Mouse (Mus musculus): ENCODE results near the gene Ano1. TPM values are rescaled to one million over a fixed set of nuclear protein-coding genes. Genes with fewer than 3 reads are reported as not detected.

The Ano1 gene
- polyA plus RNA-seq (2012; rRNA removed) = 6.5 and 7.4 TPM in 2 replicates

DNA sequence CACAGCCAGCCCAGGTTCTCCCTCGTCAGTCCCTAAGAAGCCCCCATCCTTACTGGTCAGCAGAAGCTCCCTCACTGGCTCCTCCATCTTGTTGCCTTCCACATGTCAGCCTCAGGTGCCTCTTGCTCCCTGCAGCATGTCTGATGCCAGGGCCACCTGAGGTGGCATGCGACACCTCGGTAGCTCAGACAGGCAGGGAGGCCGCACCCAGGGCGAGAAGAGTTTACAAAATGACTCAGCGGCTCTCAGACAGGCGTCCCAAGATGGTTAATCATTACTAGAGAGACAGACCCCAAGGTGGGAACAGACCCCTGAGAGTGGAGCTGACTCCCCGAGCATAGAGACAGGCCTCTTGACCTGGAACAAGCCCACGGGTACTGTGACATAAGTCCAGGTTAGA, at the start of gene Ano1:
Gene Ano1, minus strand, starts transcription at position 142 of the 400 bp plus-strand sequence.
- no peaks in the 10 kb centered on the region for H3K27me3 ChIP-seq (ENCODE audit: control insufficient read depth, insufficient read depth, low read length)
- no peak within 1 kb of the TSS for H3K27ac ChIP-seq (ENCODE audit: insufficient read depth, low read length)
- H3K4me1 ChIP-seq (ENCODE audit: control insufficient read depth, insufficient read depth, insufficient read length) = no peaks in the 10 kb centered on the region
- H3K36me3 ChIP-seq (ENCODE audit: control insufficient read depth, insufficient read depth, low read length) = no peaks in the 10 kb centered on the region
- TF ChIP-seq CTCF (IDR thresholded peaks at IDR 0.05; ENCODE audit: extremely low read depth, insufficient read depth, insufficient read length, insufficient replicate concordance) (no peak), POLR2A (IDR thresholded peaks at IDR 0.05; ENCODE audit: low read depth, low read length) (no peak)
- 87% methylated on average over 9 of the region's 9 CpGs for WGBS
- no peak for DNase-seq (ENCODE audit: low read depth in 1 of 2, low spot score in 2 of 2)
- no peak within 1 kb of the TSS for H3K4me3 ChIP-seq (ENCODE audit: extremely low read depth, insufficient read depth, insufficient read length)

DNA sequence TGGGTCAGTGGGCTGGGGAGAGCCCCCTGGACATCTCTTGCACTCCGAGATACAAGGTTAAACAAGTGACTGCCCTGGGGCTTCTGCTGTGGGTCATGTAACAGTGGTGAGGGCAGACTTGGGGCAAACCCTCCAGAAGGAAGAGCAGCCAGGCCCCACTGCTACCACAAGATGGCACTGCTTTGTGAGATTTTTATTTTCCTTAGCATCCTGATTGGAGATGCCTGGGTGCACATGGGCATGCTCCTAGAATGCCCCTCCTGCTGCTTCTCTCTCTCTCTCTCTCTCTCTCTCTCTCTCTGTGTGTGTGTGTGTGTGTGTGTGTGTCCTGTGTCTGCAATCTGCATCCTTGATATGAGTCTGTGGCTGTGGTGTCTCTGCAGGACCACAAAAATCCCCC, 46.7 kb upstream of the Ano1 start:
- Histone ChIP-seq H3K27ac (ENCODE audit: insufficient read depth, low read length) (no peak overlapping the region), H3K4me1 (ENCODE audit: control insufficient read depth, insufficient read depth, insufficient read length) (no peaks in the 10 kb centered on the region), H3K4me3 (ENCODE audit: extremely low read depth, insufficient read depth, insufficient read length) (no peak overlapping the region), H3K36me3 (ENCODE audit: control insufficient read depth, insufficient read depth, low read length) (no peaks in the 10 kb centered on the region), H3K27me3 (ENCODE audit: control insufficient read depth, insufficient read depth, low read length) (no peaks in the 10 kb centered on the region)
- DNase-seq (ENCODE audit: low read depth in 1 of 2, low spot score in 2 of 2) = no peak
- 39% methylated on average over 1 of the region's 1 CpGs for WGBS
- no peak for TF ChIP-seq POLR2A (IDR thresholded peaks at IDR 0.05; ENCODE audit: low read depth, low read length)
- no peak for TF ChIP-seq CTCF (IDR thresholded peaks at IDR 0.05; ENCODE audit: extremely low read depth, insufficient read depth, insufficient read length, insufficient replicate concordance)

DNA sequence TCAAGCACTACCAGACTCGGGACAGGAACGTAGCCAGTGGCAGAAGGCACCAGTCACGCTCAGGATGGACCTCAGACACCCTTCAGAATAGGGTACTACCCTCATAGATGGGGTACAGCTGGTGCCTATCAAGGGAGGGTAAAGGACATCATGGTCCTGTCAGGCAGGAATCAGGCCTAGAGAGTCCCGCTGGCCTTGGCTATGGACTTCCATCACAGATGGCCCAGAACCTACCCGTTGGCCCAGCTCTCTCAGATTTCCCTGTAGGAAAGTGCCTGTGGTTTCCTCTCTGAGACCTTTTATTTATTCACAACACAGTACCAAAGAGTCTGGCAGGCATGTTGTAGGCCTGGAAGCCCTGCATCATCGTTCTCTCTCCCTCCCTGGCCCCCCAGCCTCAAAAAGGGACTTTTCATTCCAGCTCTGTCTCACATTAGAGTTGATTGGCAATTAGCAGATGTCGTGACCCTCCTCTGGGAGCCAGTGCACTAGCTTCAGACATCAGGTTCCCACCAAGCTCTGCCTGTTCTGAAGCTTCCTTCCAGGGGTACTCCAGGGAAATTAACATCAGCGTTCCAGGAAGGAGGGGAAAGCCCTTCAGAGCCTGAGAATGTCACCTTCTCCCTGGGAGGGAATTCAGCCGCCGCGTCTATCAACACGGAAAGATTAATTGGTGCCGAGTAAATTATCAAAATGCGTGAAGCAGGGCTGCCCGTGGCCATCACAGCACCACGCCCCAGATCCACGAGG, 45.4 kb upstream of the Ano1 start:
- no peaks in the 10 kb centered on the region for H3K27me3 ChIP-seq (ENCODE audit: control insufficient read depth, insufficient read depth, low read length)
- no peaks in the 10 kb centered on the region for H3K36me3 ChIP-seq (ENCODE audit: control insufficient read depth, insufficient read depth, low read length)
- WGBS = 88% methylated on average over 17 of the region's 17 CpGs

DNA sequence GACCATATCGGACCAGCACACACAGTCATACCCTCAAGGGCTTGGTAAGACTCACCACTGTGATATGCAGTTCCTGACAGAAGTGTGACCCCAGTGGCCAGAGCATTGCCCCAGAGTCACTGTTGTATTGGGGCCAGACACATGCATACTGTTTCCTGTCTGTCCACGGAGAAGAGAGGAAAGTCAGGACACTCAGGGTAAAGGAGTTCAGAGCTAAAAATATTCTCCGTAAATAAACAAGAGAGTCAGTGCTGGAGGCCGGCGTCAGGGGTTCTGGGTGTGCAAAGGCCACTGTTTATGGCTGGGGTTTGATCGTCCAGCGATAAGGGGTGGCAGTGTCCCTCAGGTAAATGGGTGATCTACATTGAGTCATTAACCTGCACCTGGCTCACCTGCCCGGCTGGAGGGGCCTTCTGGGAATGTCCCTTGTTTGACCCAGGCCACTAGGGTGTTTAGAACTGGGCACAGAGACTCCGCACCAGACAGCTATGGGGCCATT, 44.3 kb upstream of the Ano1 start:
- Histone ChIP-seq H3K4me3 (ENCODE audit: extremely low read depth, insufficient read depth, insufficient read length) (no peak overlapping the region), H3K27me3 (ENCODE audit: control insufficient read depth, insufficient read depth, low read length) (no peaks in the 10 kb centered on the region), H3K36me3 (ENCODE audit: control insufficient read depth, insufficient read depth, low read length) (no peaks in the 10 kb centered on the region), H3K4me1 (ENCODE audit: control insufficient read depth, insufficient read depth, insufficient read length) (no peaks in the 10 kb centered on the region), H3K27ac (ENCODE audit: insufficient read depth, low read length) (no peak overlapping the region)
- DNase-seq (ENCODE audit: low read depth in 1 of 2, low spot score in 2 of 2) = no peak
- WGBS = 79% methylated on average over 9 of the region's 9 CpGs
- TF ChIP-seq POLR2A (IDR thresholded peaks at IDR 0.05; ENCODE audit: low read depth, low read length) (no peak), CTCF (IDR thresholded peaks at IDR 0.05; ENCODE audit: extremely low read depth, insufficient read depth, insufficient read length, insufficient replicate concordance) (no peak)

More for the DNA sequence above, 45.4 kb upstream of the Ano1 start:
- no peak overlapping the region for H3K4me3 ChIP-seq (ENCODE audit: extremely low read depth, insufficient read depth, insufficient read length)
- H3K4me1 ChIP-seq (ENCODE audit: control insufficient read depth, insufficient read depth, insufficient read length) = no peaks in the 10 kb centered on the region
- no peak overlapping the region for H3K27ac ChIP-seq (ENCODE audit: insufficient read depth, low read length)
- DNase-seq (ENCODE audit: low read depth in 1 of 2, low spot score in 2 of 2) = no peak
- TF ChIP-seq CTCF (IDR thresholded peaks at IDR 0.05; ENCODE audit: extremely low read depth, insufficient read depth, insufficient read length, insufficient replicate concordance) (no peak), POLR2A (IDR thresholded peaks at IDR 0.05; ENCODE audit: low read depth, low read length) (no peak)

DNA sequence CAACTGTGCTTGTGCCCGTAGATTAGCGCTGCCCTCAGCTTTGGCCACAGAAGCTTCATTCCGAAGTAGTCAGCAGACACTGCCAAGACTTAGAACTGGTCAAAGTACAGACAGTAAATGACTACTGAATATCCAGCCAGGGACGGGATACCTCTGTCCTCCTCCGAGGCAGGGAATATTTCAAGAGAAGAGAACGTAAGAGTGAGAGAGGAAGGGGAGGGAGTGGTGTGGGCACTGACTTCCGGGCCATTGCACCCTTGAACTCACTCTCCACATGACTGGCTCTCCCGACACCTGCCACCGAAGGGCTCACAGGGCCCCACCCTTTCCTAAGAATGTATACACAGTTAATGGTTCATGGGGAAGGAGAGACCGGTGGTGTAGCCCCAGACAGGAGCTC, 41.5 kb upstream of the Ano1 start:
- no peak overlapping the region for H3K27ac ChIP-seq (ENCODE audit: insufficient read depth, low read length)
- 75% methylated on average over 10 of the region's 10 CpGs for WGBS
- no peak for DNase-seq (ENCODE audit: low read depth in 1 of 2, low spot score in 2 of 2)
- TF ChIP-seq POLR2A (IDR thresholded peaks at IDR 0.05; ENCODE audit: low read depth, low read length) (no peak), CTCF (IDR thresholded peaks at IDR 0.05; ENCODE audit: extremely low read depth, insufficient read depth, insufficient read length, insufficient replicate concordance) (no peak)
- H3K27me3 ChIP-seq (ENCODE audit: control insufficient read depth, insufficient read depth, low read length) = no peaks in the 10 kb centered on the region
- no peaks in the 10 kb centered on the region for H3K4me1 ChIP-seq (ENCODE audit: control insufficient read depth, insufficient read depth, insufficient read length)
- H3K4me3 ChIP-seq (ENCODE audit: extremely low read depth, insufficient read depth, insufficient read length) = no peak overlapping the region
- no peaks in the 10 kb centered on the region for H3K36me3 ChIP-seq (ENCODE audit: control insufficient read depth, insufficient read depth, low read length)

DNA sequence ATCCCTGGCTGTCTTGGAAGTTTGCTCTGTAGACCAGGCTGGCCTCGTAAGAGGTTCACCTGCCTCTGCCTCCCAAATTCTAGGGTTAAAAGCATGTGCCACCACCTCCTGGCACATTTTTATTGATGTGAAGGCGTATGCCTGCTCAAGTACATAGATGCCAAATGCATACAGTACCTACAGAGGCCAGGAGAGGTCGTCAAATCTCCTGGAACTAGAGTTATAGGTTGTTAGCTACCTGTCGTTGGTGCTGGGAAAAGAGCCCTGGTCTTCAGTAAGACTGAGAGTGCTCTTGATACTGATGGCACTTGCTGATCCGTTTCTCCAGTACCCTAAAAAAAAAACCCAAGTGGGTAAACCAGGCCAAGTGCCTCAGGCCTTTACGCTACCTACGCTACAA, 39.7 kb upstream of the Ano1 start:
- Histone ChIP-seq H3K27ac (ENCODE audit: insufficient read depth, low read length) (no peak overlapping the region), H3K4me3 (ENCODE audit: extremely low read depth, insufficient read depth, insufficient read length) (no peak overlapping the region), H3K27me3 (ENCODE audit: control insufficient read depth, insufficient read depth, low read length) (no peaks in the 10 kb centered on the region), H3K36me3 (ENCODE audit: control insufficient read depth, insufficient read depth, low read length) (no peaks in the 10 kb centered on the region), H3K4me1 (ENCODE audit: control insufficient read depth, insufficient read depth, insufficient read length) (no peaks in the 10 kb centered on the region)
- TF ChIP-seq POLR2A (IDR thresholded peaks at IDR 0.05; ENCODE audit: low read depth, low read length) (no peak), CTCF (IDR thresholded peaks at IDR 0.05; ENCODE audit: extremely low read depth, insufficient read depth, insufficient read length, insufficient replicate concordance) (no peak)
- DNase-seq (ENCODE audit: low read depth in 1 of 2, low spot score in 2 of 2) = no peak
- WGBS = 89% methylated on average over 7 of the region's 7 CpGs

Data from spleen, adult 2 months (tissue).